Mouse (Mus musculus) limb, embryonic 10.5 days (tissue): ENCODE data around the gene Plk2. TPM values are rescaled to one million over a fixed set of nuclear protein-coding genes. Genes with fewer than 3 reads are reported as not detected.

Source experiments
- DNase-seq: peaks from one replicate; pipeline ENCODE4 v3.0.0-alpha.2; 2017; ENCODE audit warnings: low spot score
- H3K27ac ChIP-seq: fragments of 300-500 bp; sonication (generic); 2 replicates; pipeline ENCODE4 v1.5.1; 2016; ENCODE audit warnings: mild to moderate bottlenecking
- H3K27me3 ChIP-seq: fragments of 300-500 bp; sonication (generic); 2 replicates; pipeline ENCODE4 v1.6.1; 2016; ENCODE audit warnings: low read depth, mild to moderate bottlenecking; ENCODE audit not compliant: poor library complexity, severe bottlenecking
- H3K36me3 ChIP-seq: fragments of 300-500 bp; sonication (generic); 2 replicates; pipeline ENCODE4 v1.6.1; 2016; ENCODE audit warnings: mild to moderate bottlenecking, moderate library complexity
- H3K4me1 ChIP-seq: fragments of 300-500 bp; sonication (generic); 2 replicates; pipeline ENCODE4 v1.6.1; 2016
- H3K4me3 ChIP-seq: fragments of 300-500 bp; sonication (generic); 2 replicates; pipeline ENCODE4 v1.5.1; 2016; ENCODE audit warnings: mild to moderate bottlenecking, moderate library complexity
- H3K9me3 ChIP-seq: fragments of 300-500 bp; sonication (generic); replicated peaks from 2 replicates; pipeline ENCODE4 v1.6.1; 2016; ENCODE audit warnings: mild to moderate bottlenecking
- WGBS: fragments of 180-500 bp; shearing (Covaris S2); methylation state at CpG from one replicate; pipeline ENCODE4 v1.1.7; 2016; 5-methylcytosine and 5-hydroxymethylcytosine counted together
- polyA plus RNA-seq: library from polyadenylated mRNA; unstranded; fragments of >200 nt; fragmentation: Nextera tagmentation; extraction: Ambion mirVana; gene quantifications from 2 replicates; pipeline ENCODE4 v1.2.1, GENCODE M21; 2016

Gene Plk2
- polyA plus RNA-seq, 1 experiment from 2014 or later: 85.7 TPM

- WGBS: 86% methylated on average over 7 of the region's 7 CpGs
- Histone ChIP-seq H3K27me3 (no peaks in the 10 kb centered on the region), H3K4me3 (no peak overlapping the region), H3K36me3 (no peaks in the 10 kb centered on the region), H3K9me3 (no peaks in the 10 kb centered on the region), H3K27ac (no peak overlapping the region), H3K4me1 (no peaks in the 10 kb centered on the region; the same call in 1 of the 2 replicates)
- no peak for DNase-seq
Observed at GRCm38 (mm10) chr13:110422434-110422833, 27.6 kb downstream of the Plk2 start.

- Histone ChIP-seq H3K4me3 (no peak overlapping the region), H3K9me3 (no peaks in the 10 kb centered on the region), H3K27me3 (no peaks in the 10 kb centered on the region), H3K36me3 (no peaks in the 10 kb centered on the region), H3K27ac (no peak overlapping the region), H3K4me1 (no peaks in the 10 kb centered on the region; the same call in 1 of the 2 replicates)
- no peak for DNase-seq
- 89% methylated on average over 8 of the region's 8 CpGs for WGBS
Observed at GRCm38 (mm10) chr13:110425512-110426222, 30.8 kb downstream of the Plk2 start.

GRCm38 (mm10) chr13:110431388-110431787 is 36.5 kb downstream of the Plk2 start:
- Histone ChIP-seq H3K4me3 (no peak overlapping the region), H3K36me3 (no peaks in the 10 kb centered on the region), H3K4me1 (no peaks in the 10 kb centered on the region; the same call in 1 of the 2 replicates), H3K27ac (no peak overlapping the region), H3K9me3 (no peaks in the 10 kb centered on the region), H3K27me3 (no peaks in the 10 kb centered on the region)
- DNase-seq: no peak

DNA sequence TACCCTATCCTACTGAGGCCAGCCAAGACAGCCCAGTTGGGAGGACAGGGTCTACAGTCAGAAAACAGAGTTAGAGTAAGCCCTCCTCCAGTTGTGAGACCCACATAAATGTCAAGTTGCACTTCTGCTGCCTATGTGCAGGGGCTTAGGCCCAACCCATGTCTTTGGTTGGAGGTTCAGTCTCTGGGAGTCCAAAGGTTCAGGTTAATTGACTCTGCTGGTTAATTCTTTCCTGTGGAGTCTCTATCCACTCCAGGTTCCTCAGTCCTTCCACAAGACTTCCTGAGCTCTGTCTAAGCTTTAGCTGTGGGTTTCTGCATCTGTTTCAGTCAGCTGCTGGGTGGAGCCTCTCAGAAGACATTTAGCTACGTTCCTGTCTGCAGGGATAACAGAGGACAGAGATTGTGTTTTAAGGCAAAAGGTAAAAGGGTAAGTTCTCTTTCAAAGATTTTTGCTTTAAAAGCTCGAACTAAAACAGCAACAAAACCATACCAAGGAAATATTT is 37.3 kb downstream of the Plk2 start:
- Histone ChIP-seq H3K9me3 (no peaks in the 10 kb centered on the region), H3K4me3 (no peak overlapping the region), H3K4me1 (no peaks in the 10 kb centered on the region; the same call in 1 of the 2 replicates), H3K36me3 (no peaks in the 10 kb centered on the region), H3K27me3 (no peaks in the 10 kb centered on the region), H3K27ac (no peak overlapping the region)
- DNase-seq: no peak
- WGBS: 75% methylated on average over 2 of the region's 2 CpGs

DNA sequence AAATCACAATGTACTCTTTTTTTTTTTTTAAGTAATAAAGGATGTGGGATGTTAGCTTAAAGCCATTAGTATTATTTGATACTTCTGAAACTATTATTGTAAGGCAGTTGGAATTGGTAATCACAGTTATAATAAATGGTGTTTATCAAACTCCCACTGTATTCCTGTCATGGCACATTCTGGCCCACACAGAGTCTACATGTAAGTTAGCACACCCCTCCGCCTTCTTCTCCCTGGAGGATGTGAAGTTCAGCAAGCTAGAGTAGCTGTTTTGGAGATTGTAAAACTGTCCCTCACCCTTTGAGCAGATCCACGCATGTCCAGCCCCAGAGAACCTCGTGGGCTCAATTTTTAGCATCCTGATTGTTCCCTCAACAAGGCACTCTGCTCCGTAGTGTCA is 37.8 kb downstream of the Plk2 start:
- H3K4me1 ChIP-seq: no peaks in the 10 kb centered on the region
- 75% methylated on average over 4 of the region's 4 CpGs for WGBS
- DNase-seq: no peak
- H3K27ac ChIP-seq: no peak overlapping the region
- H3K9me3 ChIP-seq: no peaks in the 10 kb centered on the region
- no peaks in the 10 kb centered on the region for H3K27me3 ChIP-seq
- H3K4me3 ChIP-seq: no peak overlapping the region
- H3K36me3 ChIP-seq: no peaks in the 10 kb centered on the region

- Histone ChIP-seq H3K27me3 (no peaks in the 10 kb centered on the region), H3K27ac (no peak overlapping the region), H3K4me3 (no peak overlapping the region), H3K4me1 (no peaks in the 10 kb centered on the region), H3K36me3 (no peaks in the 10 kb centered on the region), H3K9me3 (no peaks in the 10 kb centered on the region)
- WGBS: 75% methylated on average over 7 of the region's 7 CpGs
- DNase-seq: no peak
Observed at GRCm38 (mm10) chr13:110436692-110437091, 41.8 kb downstream of the Plk2 start.

- Histone ChIP-seq H3K4me3 (no peak overlapping the region), H3K27ac (no peak overlapping the region), H3K9me3 (no peaks in the 10 kb centered on the region), H3K36me3 (no peaks in the 10 kb centered on the region), H3K27me3 (no peaks in the 10 kb centered on the region), H3K4me1 (no peaks in the 10 kb centered on the region)
- WGBS: 83% methylated on average over 9 of the region's 9 CpGs
- DNase-seq: no peak
Observed at GRCm38 (mm10) chr13:110438624-110439023, 43.8 kb downstream of the Plk2 start.

DNA sequence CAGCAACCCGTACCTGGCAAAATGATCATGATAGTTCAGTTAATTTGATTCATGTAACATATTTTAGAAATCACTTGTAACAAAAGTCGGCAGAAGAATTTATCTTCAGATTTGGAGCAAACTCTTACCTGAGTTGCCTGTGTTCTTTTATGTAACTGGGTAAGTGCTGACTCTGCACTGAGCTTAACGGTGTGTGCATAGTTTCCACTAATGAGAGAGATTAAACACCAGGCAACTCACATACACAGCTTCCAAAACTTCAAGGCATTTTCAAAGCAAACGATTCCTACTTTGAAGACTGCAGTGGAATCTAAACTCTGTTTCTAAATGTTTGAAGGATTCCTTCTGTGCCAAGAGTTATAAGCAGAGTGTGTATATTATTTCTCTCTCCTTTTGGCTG is 49.5 kb downstream of the Plk2 start:
- DNase-seq: no peak
- Histone ChIP-seq H3K4me1 (peaks cover 14% of the 10 kb centered on the region), H3K4me3 (no peak overlapping the region), H3K27ac (0 out of 2 replicates have a peak overlapping the region, but pooled peaks have one; percentile 48), H3K27me3 (no peaks in the 10 kb centered on the region), H3K9me3 (no peaks in the 10 kb centered on the region), H3K36me3 (no peaks in the 10 kb centered on the region)
- 71% methylated on average over 4 of the region's 4 CpGs for WGBS

DNA sequence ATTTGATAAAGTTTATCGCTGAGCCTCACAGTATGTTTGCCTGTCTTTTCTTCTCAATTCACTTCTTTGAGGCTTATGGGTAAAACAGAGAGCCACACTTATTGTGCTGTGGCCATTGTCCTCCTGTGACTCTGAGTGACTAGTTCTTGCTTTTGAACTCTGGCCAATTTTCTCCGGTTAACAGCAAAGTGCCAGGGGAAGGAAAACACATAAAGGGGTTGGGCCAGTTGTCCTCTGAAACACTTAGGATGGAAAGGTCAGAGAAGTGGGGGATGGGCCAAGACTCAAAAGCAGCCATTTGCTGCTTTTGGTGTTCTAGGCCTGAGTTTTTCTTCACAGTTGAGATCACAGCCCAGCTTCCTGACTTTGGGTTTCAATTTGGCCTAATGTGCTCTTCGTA is 50.0 kb downstream of the Plk2 start:
- H3K36me3 ChIP-seq: no peaks in the 10 kb centered on the region
- no peaks in the 10 kb centered on the region for H3K27me3 ChIP-seq
- H3K4me1 ChIP-seq: peaks cover 14% of the 10 kb centered on the region
- no peak overlapping the region for H3K4me3 ChIP-seq
- no peak for DNase-seq
- H3K9me3 ChIP-seq: no peaks in the 10 kb centered on the region
- H3K27ac ChIP-seq: peak overlapping the region; percentile 48; the same call in 1 of the 2 replicates
- WGBS: 59% methylated on average over 3 of the region's 3 CpGs

GRCm38 (mm10) chr13:110446434-110446833 is 51.6 kb downstream of the Plk2 start:
- Histone ChIP-seq H3K9me3 (no peaks in the 10 kb centered on the region), H3K27ac (no peak overlapping the region), H3K4me3 (no peak overlapping the region), H3K27me3 (no peaks in the 10 kb centered on the region), H3K36me3 (no peaks in the 10 kb centered on the region), H3K4me1 (peaks cover 14% of the 10 kb centered on the region)
- no peak for DNase-seq
- 75% methylated on average over 6 of the region's 6 CpGs for WGBS

GRCm38 (mm10) chr13:110450056-110450455 is 55.2 kb downstream of the Plk2 start:
- H3K36me3 ChIP-seq: no peaks in the 10 kb centered on the region
- H3K27ac ChIP-seq: no peak overlapping the region
- peaks cover 4% of the 10 kb centered on the region for H3K4me1 ChIP-seq
- WGBS: 88% methylated on average over 4 of the region's 4 CpGs
- no peak for DNase-seq
- H3K9me3 ChIP-seq: no peaks in the 10 kb centered on the region
- no peaks in the 10 kb centered on the region for H3K27me3 ChIP-seq
- no peak overlapping the region for H3K4me3 ChIP-seq
